Mouse (Mus musculus): ENCODE measurements around the gene Nol10.

- TF ChIP-seq CTCF (IDR thresholded peaks at IDR 0.05; ENCODE audit: borderline replicate concordance, extremely low read depth, insufficient read depth, insufficient read length), result no peak
- no peak for TF ChIP-seq POLR2A (IDR thresholded peaks at IDR 0.05; ENCODE audit: borderline replicate concordance, extremely low read depth, insufficient read depth, insufficient read length, poor library complexity, severe bottlenecking)
Observed at GRCm38 (mm10) chr12:17450908-17451307, 102.7 kb downstream of the Nol10 start.
